Mouse (Mus musculus) forebrain, embryonic 15.5 days (tissue): ENCODE results near the gene Elmo2. TPM values are rescaled to one million over a fixed set of nuclear protein-coding genes. Genes with fewer than 3 reads are reported as not detected.

Experiments used
- ATAC-seq: fragments of 200-750 bp; cut with Nextera tagmentation; replicated peaks from 2 replicates; pipeline ENCODE4 v1.8.0; 2017; ENCODE audit warnings: mild to moderate bottlenecking, moderate TSS enrichment, moderate library complexity
- H3K27ac ChIP-seq: fragments of 300-500 bp; sonication (generic); replicated peaks from 2 replicates; pipeline ENCODE4 v1.5.1; 2015; ENCODE audit warnings: mild to moderate bottlenecking, inconsistent platforms
- H3K27me3 ChIP-seq: fragments of 300-500 bp; sonication (generic); 2 replicates; pipeline ENCODE4 v1.6.1; 2015; ENCODE audit warnings: inconsistent platforms
- H3K36me3 ChIP-seq: fragments of 300-500 bp; sonication (generic); 2 replicates; pipeline ENCODE4 v1.6.1; 2015; ENCODE audit warnings: mild to moderate bottlenecking, inconsistent platforms
- H3K4me1 ChIP-seq: fragments of 300-500 bp; sonication (generic); 2 replicates; pipeline ENCODE4 v1.6.1; 2015; ENCODE audit warnings: inconsistent platforms
- H3K4me2 ChIP-seq: fragments of 300-500 bp; sonication (generic); replicated peaks from 2 replicates; pipeline ENCODE4 v1.6.1; 2015; ENCODE audit warnings: mild to moderate bottlenecking, inconsistent platforms
- H3K4me3 ChIP-seq: fragments of 300-500 bp; sonication (generic); 2 replicates; pipeline ENCODE4 v1.5.1; 2015; ENCODE audit warnings: mild to moderate bottlenecking, inconsistent platforms
- H3K9ac ChIP-seq: fragments of 300-500 bp; sonication (generic); replicated peaks from 2 replicates; pipeline ENCODE4 v1.6.1; 2015; ENCODE audit warnings: mild to moderate bottlenecking, inconsistent platforms
- H3K9me3 ChIP-seq: fragments of 300-500 bp; sonication (generic); 2 replicates; pipeline ENCODE4 v1.6.1; 2016; ENCODE audit warnings: inconsistent platforms
- WGBS: fragments of 180-500 bp; shearing (Covaris S2); methylation state at CpG from one replicate; pipeline ENCODE4 v1.1.7; 2015; ENCODE audit warnings: mixed read lengths; 5-methylcytosine and 5-hydroxymethylcytosine counted together
- polyA plus RNA-seq: library from polyadenylated mRNA; unstranded; fragments of >200 nt; fragmentation: Nextera tagmentation; extraction: Ambion mirVana; gene quantifications from 2 replicates; pipeline ENCODE4 v1.2.1, GENCODE M21; 2015

Gene Elmo2
- polyA plus RNA-seq: 99.6 and 101 TPM in 2 replicates

GRCm38 (mm10) chr2:165326304-165327190, at the start of gene Elmo2:
TSS of gene Elmo2 (minus strand) at chr2:165326479.
- peak within 1 kb of the TSS; percentile 92 for H3K9ac ChIP-seq
- H3K36me3 ChIP-seq: no peaks in the 10 kb centered on the region
- peaks cover 43% of the 10 kb centered on the region for H3K4me1 ChIP-seq
- peak within 1 kb of the TSS; percentile 96 for H3K4me3 ChIP-seq
- H3K27me3 ChIP-seq: no peaks in the 10 kb centered on the region
- 0% methylated on average over 55 of the region's 55 CpGs for WGBS
- H3K9me3 ChIP-seq: no peaks in the 10 kb centered on the region
- H3K4me2 ChIP-seq: peak within 1 kb of the TSS; percentile 81
- ATAC-seq: peak; percentile 98
- H3K27ac ChIP-seq: peak within 1 kb of the TSS; percentile 91

GRCm38 (mm10) chr2:165376001-165376400, 49.7 kb upstream of the Elmo2 start:
- Histone ChIP-seq H3K4me3 (no peak overlapping the region), H3K4me1 (peaks cover 21% of the 10 kb centered on the region), H3K27me3 (no peaks in the 10 kb centered on the region), H3K4me2 (no peak overlapping the region), H3K9me3 (no peaks in the 10 kb centered on the region), H3K27ac (no peak overlapping the region), H3K36me3 (peaks cover 56% of the 10 kb centered on the region), H3K9ac (no peak overlapping the region)
- 68% methylated on average over 4 of the region's 4 CpGs for WGBS
- no peak for ATAC-seq

- 75% methylated on average over 5 of the region's 5 CpGs for WGBS
- Histone ChIP-seq H3K9ac (no peak overlapping the region), H3K4me3 (no peak overlapping the region), H3K27ac (no peak overlapping the region), H3K9me3 (no peaks in the 10 kb centered on the region), H3K27me3 (no peaks in the 10 kb centered on the region), H3K4me2 (no peak overlapping the region), H3K4me1 (peaks cover 21% of the 10 kb centered on the region), H3K36me3 (peaks cover 51% of the 10 kb centered on the region)
- ATAC-seq: no peak
These were observed 49.2 kb upstream of the Elmo2 start for GRCm38 (mm10) chr2:165375478-165375877.

GRCm38 (mm10) chr2:165371066-165371465, 44.8 kb upstream of the Elmo2 start:
- no peaks in the 10 kb centered on the region for H3K27me3 ChIP-seq
- 38% methylated on average over 3 of the region's 3 CpGs for WGBS

GRCm38 (mm10) chr2:165370348-165370747, 44.1 kb upstream of the Elmo2 start:
- Histone ChIP-seq H3K36me3 (peaks cover 7% of the 10 kb centered on the region), H3K27ac (no peak overlapping the region), H3K9ac (no peak overlapping the region), H3K27me3 (no peaks in the 10 kb centered on the region), H3K4me2 (no peak overlapping the region), H3K9me3 (no peaks in the 10 kb centered on the region), H3K4me3 (no peak overlapping the region), H3K4me1 (peaks cover 29% of the 10 kb centered on the region)
- 79% methylated on average over 3 of the region's 3 CpGs for WGBS
- no peak for ATAC-seq

More at GRCm38 (mm10) chr2:165371066-165371465, 44.8 kb upstream of the Elmo2 start:
- Histone ChIP-seq H3K27ac (no peak overlapping the region), H3K4me2 (peak overlapping the region; percentile 28), H3K4me1 (peaks cover 29% of the 10 kb centered on the region), H3K4me3 (no peak overlapping the region), H3K36me3 (peaks cover 14% of the 10 kb centered on the region), H3K9ac (no peak overlapping the region), H3K9me3 (no peaks in the 10 kb centered on the region)
- ATAC-seq: no peak

- peak within 1 kb of the TSS; percentile 87 for H3K9ac ChIP-seq
- H3K27me3 ChIP-seq: no peaks in the 10 kb centered on the region
- ATAC-seq: peak; percentile 71
- H3K9me3 ChIP-seq: no peaks in the 10 kb centered on the region
- H3K4me1 ChIP-seq: peaks cover 34% of the 10 kb centered on the region
- H3K4me2 ChIP-seq: peak within 1 kb of the TSS; percentile 73
- no peaks in the 10 kb centered on the region for H3K36me3 ChIP-seq
- WGBS: under 1% methylated on average over 27 of the region's 27 CpGs
- peak within 1 kb of the TSS; percentile 86 for H3K27ac ChIP-seq
- H3K4me3 ChIP-seq: peak within 1 kb of the TSS; percentile 54
These were observed 42.2 kb upstream of the Elmo2 start, which contains the start of gene Zfp663 for GRCm38 (mm10) chr2:165368496-165368895. TSS of gene Zfp663 (minus strand) at chr2:165368729.

GRCm38 (mm10) chr2:165367868-165368439, 41.7 kb upstream of the Elmo2 start:
- Histone ChIP-seq H3K4me1 (peaks cover 28% of the 10 kb centered on the region), H3K4me2 (peak overlapping the region; percentile 73), H3K36me3 (no peaks in the 10 kb centered on the region), H3K27me3 (no peaks in the 10 kb centered on the region), H3K9me3 (no peaks in the 10 kb centered on the region), H3K4me3 (peak overlapping the region; percentile 54), H3K27ac (peak overlapping the region; percentile 86), H3K9ac (peak overlapping the region; percentile 87)
- peak; percentile 41 for ATAC-seq
- under 1% methylated on average over 13 of the region's 13 CpGs for WGBS

- Histone ChIP-seq H3K9ac (no peak overlapping the region), H3K4me1 (peaks cover 27% of the 10 kb centered on the region), H3K27me3 (no peaks in the 10 kb centered on the region), H3K4me3 (no peak overlapping the region), H3K9me3 (no peaks in the 10 kb centered on the region), H3K36me3 (no peaks in the 10 kb centered on the region), H3K27ac (no peak overlapping the region), H3K4me2 (peak overlapping the region; percentile 24)
- ATAC-seq: 0 out of 2 replicates have a peak, but pooled peaks have one; percentile 26
- WGBS: 7% methylated on average over 5 of the region's 8 CpGs
These were observed 40.8 kb upstream of the Elmo2 start for GRCm38 (mm10) chr2:165367047-165367520.

- H3K27me3 ChIP-seq: no peaks in the 10 kb centered on the region
- H3K9ac ChIP-seq: no peak overlapping the region; the same call in 1 of the 2 replicates
- 0 out of 2 replicates have a peak overlapping the region, but pooled peaks have one; percentile 16 for H3K4me3 ChIP-seq
- WGBS: 14% methylated on average over 21 of the region's 21 CpGs
- no peaks in the 10 kb centered on the region for H3K9me3 ChIP-seq
- no peak overlapping the region for H3K27ac ChIP-seq
- 0 out of 2 replicates have a peak, but pooled peaks have one; percentile 29 for ATAC-seq
- peak overlapping the region; percentile 33 for H3K4me2 ChIP-seq
- H3K36me3 ChIP-seq: no peaks in the 10 kb centered on the region
- H3K4me1 ChIP-seq: peaks cover 24% of the 10 kb centered on the region
These were observed 38.2 kb upstream of the Elmo2 start for GRCm38 (mm10) chr2:165364334-165365091.

- Histone ChIP-seq H3K4me2 (no peak overlapping the region), H3K9me3 (no peaks in the 10 kb centered on the region), H3K27ac (no peak overlapping the region), H3K4me1 (peaks cover 18% of the 10 kb centered on the region), H3K27me3 (no peaks in the 10 kb centered on the region), H3K9ac (no peak overlapping the region), H3K4me3 (no peak overlapping the region), H3K36me3 (no peaks in the 10 kb centered on the region)
- no peak for ATAC-seq
- WGBS: 93% methylated on average over 6 of the region's 6 CpGs
These were observed 37.0 kb upstream of the Elmo2 start for GRCm38 (mm10) chr2:165363282-165363681.

GRCm38 (mm10) chr2:165360861-165361260, 34.6 kb upstream of the Elmo2 start:
- ATAC-seq: peak; percentile 48; the same call in 1 of the 2 replicates
- no peaks in the 10 kb centered on the region for H3K27me3 ChIP-seq
- 0% methylated on average over 1 of the region's 1 CpGs for WGBS
- H3K27ac ChIP-seq: no peak overlapping the region
- H3K9ac ChIP-seq: no peak overlapping the region
- H3K9me3 ChIP-seq: no peaks in the 10 kb centered on the region
- H3K4me3 ChIP-seq: no peak overlapping the region
- H3K4me1 ChIP-seq: peaks cover 5% of the 10 kb centered on the region; the same call in 1 of the 2 replicates
- H3K4me2 ChIP-seq: no peak overlapping the region
- H3K36me3 ChIP-seq: no peaks in the 10 kb centered on the region
